Mouse (Mus musculus): ENCODE data around the gene Dnah11. TPM values are rescaled to one million over a fixed set of nuclear protein-coding genes. Genes with fewer than 3 reads are reported as not detected.
"Not testable (repeated sequence)": the region's sequence is repeated elsewhere in the genome, so short reads cannot be mapped to it uniquely, and the experiment has no call there.

Dnah11 gene
- total RNA-seq, 2 experiments from 2014 or later: 0.74 to 0.98 TPM

DNA sequence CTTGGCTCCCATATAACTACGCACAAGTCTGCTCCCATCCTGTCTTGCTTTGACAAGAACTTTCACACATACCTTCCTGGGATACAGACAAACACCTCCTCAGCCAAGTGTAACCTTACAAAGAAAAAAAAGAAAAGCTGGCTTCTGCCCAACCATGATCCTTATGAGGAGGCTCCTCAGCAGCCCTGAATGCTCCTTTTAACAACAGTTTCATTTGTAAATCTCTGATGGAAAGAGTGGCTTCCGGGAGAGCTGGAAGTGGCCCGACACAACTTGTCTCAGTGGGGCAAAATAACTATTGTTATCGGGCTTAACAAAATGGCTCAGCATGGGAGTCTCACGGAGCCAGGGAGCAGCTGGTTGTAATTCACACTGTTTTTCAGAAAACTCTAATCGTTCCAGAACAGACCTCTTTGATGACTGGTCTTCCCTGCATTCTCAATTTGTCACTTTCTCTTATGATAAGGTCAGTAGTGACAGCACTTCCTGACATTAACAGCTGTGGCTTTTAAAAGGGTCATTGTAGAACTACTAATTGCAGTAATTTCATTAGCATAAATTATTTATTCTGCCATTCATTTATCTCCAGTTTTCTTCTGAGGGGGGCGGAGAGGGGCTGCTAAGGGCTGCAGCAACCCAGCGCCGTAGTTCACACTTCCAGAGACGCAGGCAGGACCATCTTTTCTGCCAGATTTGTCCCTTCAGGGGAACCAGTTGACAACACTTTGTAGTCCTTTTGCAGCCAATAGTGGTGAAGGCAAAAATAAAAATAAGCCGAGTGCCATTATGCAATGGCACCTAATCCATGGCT is 209.6 kb downstream of the Dnah11 start:
- intact Hi-C loops (cut with DNase I): no loop called here
- DNase-seq: peak; percentile 14

DNA sequence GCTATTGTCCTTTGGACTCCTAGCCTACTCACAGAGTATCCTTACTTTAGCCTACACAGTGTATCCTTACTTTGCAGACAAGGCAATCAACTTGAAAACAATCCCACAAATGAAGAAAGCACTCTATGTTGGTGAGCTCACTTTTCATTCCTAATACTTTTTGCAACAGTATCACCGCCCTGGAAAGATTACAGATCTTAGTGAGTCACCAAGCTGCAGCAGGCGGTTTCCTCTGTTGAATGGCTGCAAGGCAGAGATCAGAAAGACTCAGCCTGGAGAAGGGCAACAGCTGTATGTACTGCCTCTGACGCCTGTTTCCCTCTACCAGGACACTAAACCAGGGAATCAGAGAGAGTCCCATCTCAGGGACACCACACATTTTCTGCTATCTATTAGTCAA is 218.5 kb downstream of the Dnah11 start:
- intact Hi-C loops (cut with DNase I): no loop called here
- DNase-seq: no peak

DNA sequence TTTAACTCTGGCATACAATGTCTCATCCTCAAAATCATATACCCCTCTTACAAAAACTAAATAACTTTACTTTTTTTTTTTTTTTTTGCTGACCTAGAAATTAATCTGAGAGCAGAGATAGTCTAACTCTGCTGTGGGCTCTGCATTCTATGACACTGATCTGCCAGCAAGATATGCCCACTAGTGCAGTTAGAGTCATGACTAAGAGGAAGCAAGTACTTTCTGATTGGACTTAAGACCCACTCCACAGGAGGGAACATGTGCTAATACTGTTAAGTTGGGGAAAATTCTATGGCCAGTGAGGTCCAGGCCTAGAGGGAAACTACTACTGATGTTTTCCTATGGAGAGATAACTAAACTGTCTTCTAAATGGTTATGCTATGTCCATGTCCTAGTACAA is 225.1 kb downstream of the Dnah11 start:
- DNase-seq: no peak
- intact Hi-C loops (cut with DNase I): no loop called here

DNA sequence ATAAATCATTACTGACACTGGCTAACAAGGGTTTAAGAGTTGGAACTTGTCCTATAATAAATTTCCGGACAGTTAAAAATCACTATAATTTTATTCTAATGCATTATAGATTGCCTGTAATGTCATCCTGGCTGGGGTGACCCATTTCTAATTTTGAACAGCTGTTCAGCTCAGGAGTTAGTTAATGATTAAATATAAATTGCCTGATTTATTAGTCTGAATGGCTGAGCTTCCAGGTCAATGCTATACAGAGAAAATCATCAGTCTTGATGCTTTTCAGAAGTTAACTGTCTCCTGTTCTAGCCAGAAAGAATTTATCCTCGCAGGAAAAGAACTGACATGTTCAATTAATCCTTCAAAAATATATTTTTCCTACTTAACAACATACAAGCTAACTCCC is 236.1 kb downstream of the Dnah11 start:
- intact Hi-C loops (cut with DNase I): no loop called here
- DNase-seq: no peak

DNA sequence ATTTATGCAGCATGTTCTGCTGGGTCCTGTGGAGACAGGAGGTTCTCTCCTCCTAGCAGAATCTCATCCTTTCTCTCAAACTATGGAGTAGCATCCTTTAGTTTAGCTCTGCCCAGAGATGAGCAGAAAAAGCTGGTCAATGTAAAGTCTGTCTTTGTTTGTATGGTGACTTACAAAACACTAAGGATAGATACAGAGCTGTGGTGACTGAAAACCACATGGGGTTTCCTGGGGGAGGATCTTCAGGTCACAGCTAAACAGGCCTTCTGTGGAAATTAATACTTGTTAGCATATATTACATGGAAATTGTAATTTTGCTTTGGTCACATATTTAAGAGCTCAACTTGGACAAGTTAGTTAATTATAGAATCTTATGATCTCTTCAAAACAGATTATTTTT is 239.6 kb downstream of the Dnah11 start:
- intact Hi-C loops (cut with DNase I): no loop called here
- DNase-seq: no peak

DNA sequence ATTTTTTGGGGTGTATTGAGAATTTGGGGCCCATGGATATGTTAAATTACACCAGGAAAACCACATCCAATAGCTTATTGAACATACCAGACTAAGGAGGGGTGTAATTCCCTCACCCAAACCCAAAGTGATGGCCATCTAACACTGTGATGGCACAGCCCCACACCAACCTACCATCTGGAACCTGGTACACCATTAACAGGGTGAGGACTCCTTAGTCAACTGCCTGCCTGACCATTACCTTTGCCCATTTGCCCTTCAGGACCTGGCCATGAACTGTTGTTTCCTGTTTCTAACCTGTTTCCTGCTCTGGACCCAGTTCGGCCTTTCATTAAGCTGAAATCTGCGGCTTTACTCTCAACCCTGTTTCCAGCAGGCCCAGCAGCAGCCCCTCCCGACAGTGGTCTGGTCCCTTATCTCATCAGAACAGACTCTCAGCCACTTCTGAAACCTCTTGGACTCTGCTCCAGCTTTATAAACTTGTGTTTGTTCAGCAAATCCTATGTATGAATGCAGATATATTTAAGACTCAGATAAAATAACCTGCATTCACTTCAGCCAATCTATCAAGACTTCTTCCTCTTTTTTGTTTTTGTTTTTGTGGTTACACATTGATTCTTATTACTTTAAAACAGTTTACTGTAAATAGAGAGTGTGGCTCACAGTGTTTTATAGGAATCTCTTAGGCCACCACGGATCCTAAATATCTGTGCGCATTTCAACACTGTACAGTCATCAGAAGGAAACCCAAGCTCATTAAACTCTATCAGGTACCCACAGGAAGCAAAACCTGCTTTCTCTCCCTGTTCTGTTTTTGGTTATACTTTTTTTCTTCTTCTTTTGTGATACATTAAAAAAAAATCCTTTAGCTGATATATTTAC is 251.8 kb downstream of the Dnah11 start:
- intact Hi-C loops (cut with DNase I): no loop called here
- no peak for DNase-seq

DNA sequence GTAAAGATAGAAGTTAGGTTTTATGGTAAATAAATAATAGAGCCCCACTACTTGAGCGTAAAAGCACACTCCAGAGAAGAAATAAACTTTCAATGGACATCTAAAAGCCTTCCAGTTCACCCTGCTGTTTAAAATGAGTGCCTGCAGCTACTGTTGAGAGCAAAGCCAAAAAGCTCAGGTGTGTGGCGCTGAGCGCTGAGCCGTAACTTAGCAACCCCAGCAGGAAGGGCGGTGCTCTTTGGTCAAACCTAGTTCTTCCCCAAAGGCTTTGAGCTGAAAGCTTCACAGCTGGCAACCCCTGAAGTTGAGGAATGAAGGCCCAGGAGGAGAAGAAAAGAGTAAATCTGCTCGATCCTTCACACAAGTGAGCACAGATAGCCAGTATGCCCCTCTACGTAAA is 256.9 kb downstream of the Dnah11 start:
- intact Hi-C loops (cut with DNase I): no loop called here
- DNase-seq: peak; percentile 21

DNA sequence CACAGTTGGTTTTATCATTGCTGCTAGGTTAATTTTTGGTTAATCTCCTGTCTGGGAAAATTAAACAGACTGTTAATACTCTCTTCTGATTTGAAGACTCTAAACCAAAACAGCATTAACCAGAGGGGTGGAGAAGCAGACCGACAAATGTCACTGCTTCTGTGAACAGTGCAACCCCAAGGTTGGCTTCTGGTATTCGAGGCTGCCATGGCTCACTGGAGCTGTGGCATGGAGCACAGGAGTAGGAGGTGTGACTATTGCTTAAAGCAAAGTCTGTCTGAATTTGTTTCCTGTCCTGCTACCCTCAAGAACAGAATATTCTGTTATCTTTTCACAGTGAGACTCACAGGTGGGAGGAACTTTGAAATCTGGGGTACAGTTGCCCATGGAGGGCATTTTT is 260.6 kb downstream of the Dnah11 start:
- DNase-seq: no peak
- intact Hi-C loops (cut with DNase I): no loop called here

DNA sequence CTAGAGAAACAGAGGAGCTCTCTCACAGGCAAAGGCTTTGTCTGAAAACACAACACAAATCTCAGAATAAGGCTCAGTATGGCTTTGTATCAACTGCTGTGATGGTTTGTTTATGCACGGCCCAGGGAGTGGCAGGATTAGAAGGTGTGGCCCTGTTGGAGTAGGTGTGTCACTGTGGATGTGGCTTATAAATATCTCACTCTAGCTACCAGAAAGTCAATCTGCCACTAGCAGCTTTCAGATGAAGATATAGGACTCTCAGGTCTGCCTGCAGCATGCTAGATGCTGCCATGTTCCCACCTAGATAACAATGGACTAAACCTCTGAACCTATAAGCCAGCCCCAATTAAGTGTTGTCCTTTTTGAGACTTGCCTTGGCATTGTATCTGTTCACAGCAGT is 266.8 kb downstream of the Dnah11 start:
- DNase-seq: no peak
- intact Hi-C loops (cut with DNase I): no loop called here

DNA sequence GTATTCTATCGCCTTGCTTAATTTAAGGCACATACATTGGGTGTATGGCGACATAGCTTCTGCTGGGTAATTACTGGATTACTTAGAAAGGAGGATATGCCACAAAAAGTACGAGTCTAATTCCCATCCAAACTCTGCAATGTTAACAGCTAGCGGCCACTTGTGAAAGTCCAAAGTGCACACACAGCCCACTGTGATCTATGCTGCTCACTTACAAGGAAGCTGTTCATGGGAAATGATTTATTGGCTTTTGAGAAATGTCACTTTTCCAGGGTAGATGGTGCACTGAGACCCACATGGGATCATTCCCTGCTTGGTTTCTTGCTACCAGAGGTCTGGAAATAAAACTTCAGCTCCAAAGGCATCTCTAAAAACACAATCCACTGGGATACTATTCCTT is 269.1 kb downstream of the Dnah11 start:
- DNase-seq: no peak
- intact Hi-C loops (cut with DNase I): no loop called here

DNA sequence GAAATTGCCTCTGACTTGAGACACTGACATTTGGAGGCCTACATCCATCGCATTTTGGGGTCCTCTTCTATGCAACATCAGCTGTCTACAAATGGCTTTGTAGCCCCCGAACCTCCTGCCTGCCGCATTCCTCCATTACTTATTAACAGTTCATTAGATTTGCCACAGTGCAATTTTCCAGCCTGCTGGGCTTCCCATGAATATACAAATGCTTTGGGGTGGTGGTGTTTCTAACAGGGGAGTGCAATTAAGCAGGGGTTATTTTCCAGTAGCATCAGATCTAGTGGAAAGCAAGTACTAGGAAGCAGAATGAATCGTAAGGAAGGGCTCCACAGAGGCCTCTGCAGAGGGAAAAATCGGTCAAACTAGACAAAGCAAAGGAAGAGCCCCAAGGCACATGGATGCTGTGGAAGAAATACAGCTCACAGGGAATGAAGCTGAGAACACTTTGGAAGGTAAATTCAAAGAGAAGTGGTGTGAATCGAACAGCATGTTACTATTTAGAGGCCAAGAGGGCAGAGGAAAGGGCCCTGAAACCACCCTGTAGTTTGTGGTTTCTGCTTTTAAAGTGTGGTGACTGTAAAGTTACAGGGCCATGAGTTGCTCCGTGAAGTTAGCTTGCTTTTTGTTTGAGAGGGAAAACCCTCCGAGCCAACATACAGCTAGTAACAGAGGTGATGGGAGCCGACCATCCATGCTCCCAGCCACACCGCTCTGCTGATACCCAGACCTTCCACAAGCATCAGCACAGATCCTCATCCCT is 282.8 kb downstream of the Dnah11 start:
- no peak for DNase-seq
- intact Hi-C loops (cut with DNase I): no loop called here

DNA sequence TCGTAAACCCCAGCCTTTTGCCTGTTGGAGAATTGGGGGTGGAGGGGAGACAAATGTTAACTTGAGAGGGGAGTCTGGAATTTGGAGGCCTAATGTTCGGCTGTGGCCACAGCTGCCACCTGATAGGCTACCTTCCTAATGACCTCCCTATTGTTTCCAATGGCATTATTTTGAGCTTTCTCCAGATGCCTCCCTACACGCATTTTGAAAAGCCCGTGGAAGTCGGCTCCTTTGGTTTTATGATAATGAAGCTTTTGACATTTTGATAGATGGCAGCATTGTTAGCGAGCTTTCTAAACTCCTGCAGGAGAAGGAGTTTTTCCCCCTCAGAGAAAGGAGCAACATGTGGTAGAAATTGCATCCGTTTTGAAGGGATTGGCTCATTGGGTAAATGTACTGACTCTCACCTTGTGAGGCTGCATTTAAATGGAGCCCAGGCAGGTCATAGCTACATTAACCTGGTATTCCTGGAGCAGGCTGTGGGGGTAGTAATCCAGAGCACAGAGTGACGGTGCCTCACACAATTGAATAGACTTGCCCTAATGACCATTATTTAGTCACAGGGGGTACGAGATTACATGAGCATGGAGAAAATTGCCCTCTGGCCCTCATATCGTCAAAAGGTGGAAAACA is 284.1 kb downstream of the Dnah11 start:
- no peak for DNase-seq
- intact Hi-C loops (cut with DNase I): no loop called here

DNA sequence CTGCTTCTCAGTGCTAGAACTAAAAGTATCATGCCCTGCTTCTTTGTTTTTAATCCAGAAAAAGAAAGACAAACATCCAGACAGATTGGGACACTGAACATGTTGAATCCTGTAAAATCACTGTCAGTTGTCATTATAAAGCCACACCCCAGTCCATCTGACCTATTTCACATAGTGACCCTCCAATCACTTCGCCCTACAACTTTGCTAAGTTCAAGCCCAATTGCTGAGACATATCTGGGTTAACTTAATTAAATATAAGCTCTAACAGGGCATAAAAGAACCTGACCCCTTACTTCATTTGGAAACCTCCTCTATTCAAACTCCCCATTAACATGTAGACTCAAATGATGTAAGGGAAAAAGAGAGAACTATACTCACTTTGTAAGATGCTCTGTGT is 287.4 kb downstream of the Dnah11 start:
- intact Hi-C loops (cut with DNase I): no loop called here

DNA sequence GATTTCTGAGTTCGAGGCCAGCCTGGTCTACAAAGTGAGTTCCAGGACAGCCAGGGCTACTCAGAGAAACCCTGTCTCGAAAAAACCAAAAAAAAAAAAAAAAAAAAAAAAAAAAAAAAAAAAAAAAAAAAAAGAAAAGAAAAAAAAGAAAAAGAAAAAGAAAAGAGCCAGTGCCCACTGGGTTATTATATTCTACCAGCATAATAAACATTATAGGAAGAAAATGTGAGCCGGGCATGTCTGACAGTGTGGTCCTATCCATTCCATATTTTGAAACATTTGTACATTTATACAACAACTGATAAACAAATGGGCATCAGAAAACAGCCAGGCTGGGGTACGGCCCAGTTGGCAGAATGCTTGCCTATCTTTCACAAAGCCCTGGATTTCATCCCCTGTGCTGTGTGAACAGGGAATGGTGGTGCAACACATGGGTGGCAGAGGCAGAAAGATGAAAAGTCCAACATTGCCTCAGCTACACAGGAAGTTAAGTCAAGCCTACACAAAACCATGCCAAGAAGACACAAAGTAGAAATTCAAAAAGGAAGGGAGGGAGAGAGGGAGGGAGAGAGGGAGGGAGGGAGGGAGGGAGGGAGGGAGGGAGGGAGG is 293.5 kb downstream of the Dnah11 start:
- intact Hi-C loops (cut with DNase I); DNase-seq: not testable (repeated sequence)

More for the DNA sequence above, 287.4 kb downstream of the Dnah11 start:
- DNase-seq: no peak

DNA sequence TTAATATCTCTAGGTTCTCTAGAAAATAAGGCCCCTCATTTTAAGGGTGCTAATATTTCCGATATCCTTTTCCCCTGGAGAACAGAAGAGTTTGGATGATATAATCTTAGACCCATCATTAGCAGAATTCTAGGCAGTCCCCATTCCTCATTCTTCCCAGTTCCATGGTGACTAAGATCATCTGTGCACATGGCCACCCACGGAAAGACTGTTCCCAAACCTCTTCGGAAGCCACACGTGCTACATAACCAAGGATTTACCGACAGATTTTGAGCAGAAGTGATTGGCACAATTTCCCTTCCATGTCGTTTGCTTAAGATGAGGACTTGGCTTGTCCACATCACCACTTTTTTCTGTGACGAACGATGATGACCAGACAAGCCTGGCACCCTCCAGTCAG is 295.2 kb downstream of the Dnah11 start:
- no peak for DNase-seq

DNA sequence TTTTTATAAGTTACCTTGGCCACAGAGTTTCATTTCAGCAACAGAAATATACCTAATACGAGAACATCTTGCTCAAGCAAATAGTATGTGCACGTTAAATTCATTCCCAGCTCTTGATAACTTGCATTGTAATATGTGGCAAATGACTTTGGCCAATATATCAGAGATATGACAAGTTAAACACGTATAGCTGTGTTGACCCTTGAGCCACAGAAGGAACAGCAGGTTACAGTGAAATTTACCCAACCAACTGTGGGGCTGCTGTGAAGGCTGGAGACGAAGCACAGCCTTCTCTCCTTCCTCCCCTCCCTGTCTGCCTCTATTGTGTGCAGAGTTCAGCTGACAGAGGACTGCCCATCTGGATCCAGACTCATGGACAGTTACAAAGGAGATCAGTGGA is 297.5 kb downstream of the Dnah11 start:
- intact Hi-C loops (cut with DNase I); DNase-seq: not testable (repeated sequence)

More for the DNA sequence above, 295.2 kb downstream of the Dnah11 start:
- intact Hi-C loops (cut with DNase I): no loop called here

DNA sequence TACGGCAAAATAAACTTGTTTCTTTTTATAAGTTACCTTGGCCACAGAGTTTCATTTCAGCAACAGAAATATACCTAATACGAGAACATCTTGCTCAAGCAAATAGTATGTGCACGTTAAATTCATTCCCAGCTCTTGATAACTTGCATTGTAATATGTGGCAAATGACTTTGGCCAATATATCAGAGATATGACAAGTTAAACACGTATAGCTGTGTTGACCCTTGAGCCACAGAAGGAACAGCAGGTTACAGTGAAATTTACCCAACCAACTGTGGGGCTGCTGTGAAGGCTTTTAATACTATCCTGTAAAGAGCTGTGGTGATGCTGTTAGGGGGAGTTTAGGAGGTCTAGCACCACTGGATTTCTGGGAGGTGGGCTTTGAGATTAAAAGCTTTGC is 298.0 kb downstream of the Dnah11 start:
- DNase-seq; intact Hi-C loops (cut with DNase I): not testable (repeated sequence)

DNA sequence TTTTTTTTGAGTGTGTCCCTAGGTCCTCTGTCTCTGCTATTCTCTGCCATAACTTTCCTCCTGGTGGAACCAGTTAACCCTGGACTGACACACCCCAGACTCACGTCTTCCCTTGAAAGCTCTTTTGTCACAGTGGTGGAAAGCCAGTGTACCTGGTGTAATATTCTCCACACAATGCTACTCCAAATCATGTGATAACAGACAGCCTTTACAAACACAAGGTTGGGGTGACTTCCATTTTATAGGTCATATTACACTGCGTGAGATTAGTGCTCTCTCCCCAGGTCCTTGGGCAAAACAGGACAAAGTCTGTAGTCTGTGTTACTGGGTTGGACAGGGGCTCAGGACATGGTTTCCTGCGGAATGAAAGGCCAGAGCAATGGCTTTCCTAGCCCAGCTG is 311.4 kb downstream of the Dnah11 start:
- intact Hi-C loops (cut with DNase I): no loop called here
- no peak for DNase-seq

DNA sequence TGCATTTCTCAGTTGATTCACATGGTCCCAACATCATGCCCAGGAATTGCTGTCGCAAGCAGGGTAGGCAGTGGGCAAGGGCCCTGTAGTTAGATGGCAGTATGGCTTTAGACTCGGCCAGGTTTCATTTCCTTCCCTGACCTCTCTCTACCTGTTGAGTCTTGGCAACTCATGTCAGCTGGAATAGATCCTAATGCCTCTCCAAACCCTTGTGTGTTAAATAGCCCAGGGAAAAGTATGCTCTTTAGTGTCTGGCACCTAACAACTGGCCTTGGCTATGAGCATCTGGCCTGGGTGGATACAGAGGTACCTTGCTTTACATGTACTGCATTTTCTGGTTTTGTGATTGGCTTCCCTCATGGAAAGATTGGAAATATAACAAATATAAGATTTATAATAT is 314.2 kb downstream of the Dnah11 start:
- no peak for DNase-seq
- intact Hi-C loops (cut with DNase I): no loop called here

DNA sequence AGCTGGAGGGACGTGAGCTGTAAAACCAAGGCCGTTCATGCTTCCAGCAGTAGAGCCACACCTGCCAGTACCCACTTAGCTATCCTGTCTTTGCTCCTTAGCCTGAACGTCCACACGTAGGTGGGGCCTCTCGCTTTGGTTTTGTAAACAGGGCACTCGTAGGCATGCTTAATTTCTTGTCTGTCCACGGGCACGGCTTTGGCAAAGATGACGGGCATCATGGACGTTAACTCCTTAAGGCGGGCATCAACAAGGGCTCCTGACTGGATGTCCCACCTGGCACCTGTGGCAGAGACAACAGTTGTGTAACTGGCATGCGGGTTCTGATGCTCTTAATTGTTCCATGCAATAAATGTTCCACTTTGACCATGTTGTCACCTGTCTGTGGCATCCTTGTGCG is 320.5 kb downstream of the Dnah11 start:
- no peak for DNase-seq
- intact Hi-C loops (cut with DNase I): no loop called here
